Mouse (Mus musculus): ENCODE results near the gene Trp53tg5.

Trp53tg5 gene

DNA sequence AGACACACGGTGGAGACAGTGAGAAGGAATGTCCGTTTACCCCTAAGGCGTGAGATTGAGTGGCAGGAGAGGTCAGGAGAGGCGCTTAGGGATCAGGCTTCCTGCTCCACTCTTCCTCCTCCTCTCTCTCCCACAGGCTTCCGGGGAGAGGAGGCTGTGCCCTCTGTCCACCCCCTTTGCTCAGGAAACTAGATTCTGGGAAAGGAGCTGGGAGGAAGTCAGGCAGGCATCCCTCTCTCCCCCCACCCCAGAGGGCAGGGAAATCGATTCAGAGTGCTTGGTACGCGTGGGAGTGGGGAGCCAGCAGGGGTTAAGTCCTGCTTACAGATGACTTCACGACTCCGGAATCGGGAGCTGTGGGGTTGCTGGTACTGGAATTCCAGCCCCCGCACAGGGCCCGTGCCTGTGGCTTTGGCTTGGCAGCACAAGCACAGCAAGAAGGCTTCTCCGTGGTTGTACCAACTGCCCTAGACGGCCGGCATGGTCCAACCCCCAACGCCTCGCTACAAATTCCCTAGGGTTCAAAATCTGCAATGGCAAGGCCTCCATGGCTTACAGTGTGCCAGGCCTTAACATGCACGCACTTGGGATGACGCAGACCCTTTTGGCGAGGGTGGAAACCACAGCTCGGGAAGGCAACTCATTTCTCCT, 40.9 kb downstream of the Trp53tg5 start:
- DNase-seq (ENCODE audit: low spot score), result no peak

DNA sequence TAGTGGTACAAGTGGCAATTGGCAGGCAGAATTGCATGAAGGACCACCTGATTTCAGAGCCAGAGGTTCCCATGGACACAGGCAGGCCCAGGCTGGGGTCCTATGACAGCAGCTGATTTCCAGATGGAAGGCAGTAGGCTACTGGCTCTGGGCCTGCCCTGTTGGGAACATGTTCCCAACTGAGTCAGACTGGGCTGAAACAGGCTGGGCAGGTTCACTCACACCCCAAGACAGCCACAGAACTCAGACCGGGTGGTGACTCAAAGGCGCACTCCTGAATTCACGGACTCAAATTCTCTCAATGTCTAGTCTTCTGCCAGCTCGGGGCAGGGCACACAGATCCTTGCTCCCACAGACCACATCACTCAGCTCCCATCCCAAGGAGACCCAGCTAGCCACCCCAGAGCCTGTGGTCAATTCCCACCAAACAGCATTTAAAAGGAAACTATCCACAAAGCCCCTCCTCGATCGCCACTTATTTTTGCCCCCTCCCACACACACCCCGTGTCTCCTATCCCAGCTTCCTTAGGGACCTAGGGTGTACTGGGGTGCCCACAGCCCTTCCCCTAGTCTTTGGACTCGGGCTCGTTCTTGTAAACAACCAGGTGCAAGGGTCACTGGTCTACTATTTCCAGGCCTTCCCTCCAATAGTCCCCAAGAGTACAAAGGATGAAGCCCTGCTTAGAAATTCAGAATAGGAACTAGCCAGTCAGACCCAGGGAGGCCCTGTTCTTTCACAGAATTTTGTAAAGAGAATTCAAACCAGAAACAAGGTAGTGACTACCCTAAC, 41.7 kb downstream of the Trp53tg5 start:
- no peak for DNase-seq (ENCODE audit: low spot score)

DNA sequence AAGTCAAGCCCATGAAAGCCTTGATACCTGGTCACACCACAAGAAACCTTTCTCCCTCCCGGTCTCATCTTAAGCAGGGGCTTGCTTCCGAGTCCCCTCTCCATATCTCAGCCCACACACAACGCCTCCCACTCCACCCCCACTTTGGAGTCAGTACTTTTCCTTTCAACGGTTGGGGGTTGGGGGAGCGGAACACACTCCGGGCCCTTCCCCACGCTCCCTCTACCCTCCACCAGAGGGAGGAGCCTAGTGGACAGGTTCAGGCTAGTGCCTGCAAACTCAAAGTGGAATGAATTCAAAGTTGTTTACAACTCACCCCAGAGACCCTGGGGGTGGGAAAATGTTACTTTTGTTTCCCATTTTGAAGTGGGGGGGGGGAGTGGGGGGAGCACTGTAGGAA, 42.8 kb downstream of the Trp53tg5 start:
- DNase-seq (ENCODE audit: low spot score), result no peak

DNA sequence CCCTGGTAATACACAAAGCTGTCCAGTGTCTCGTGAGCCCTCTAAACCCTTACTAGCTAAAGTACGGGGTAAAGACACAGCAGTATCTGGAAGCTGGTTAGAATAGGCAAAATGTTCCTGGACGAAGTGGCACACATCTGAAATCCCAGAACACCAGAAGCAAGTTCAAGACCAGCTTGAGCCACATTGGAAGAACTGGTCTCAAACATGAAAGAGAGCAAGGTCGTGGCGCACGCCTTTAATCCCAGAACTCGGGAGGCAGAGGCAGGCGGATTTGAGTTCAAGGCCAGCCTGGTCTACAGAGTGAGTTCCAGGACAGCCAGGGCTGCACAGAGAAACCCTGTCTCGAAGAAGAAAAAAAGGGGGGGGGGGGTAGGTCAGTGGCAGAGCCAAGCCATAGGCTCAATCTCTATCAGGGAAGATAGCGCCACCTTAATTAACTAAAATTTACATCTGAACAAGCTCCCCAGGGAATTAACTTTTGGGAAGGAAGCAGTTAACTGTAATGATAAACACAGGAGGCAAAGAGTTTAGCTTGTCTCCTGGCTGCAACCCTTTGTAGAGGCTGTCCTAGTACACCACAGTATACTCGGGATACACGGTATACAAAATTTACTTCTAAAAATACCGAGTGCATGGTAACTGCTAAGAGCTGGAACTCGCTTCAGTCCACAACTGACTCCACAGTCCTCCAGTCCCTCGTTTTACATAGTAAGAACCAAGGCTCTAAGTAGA, 43.5 kb downstream of the Trp53tg5 start:
- no peak for DNase-seq (ENCODE audit: low spot score)

DNA sequence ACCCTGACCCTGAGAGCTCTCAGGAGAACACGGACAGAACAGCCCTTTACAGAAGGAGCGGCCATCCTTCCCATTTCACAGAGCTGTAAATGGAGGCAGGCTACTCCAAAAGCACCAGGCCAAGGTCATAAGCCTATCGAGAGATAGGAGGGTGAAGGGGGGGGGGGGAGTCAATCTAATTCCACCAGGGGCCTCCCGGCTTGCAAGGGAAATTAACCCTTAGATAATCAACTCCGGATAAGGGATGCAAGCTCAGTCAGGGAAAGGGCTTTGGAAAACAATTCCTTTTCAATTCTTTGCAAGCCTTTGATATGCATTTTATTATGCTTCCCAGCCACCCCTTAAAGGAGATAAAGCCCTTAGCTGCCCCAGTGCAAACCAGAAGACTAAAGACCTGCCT, 45.1 kb downstream of the Trp53tg5 start:
- no peak for DNase-seq (ENCODE audit: low spot score)

DNA sequence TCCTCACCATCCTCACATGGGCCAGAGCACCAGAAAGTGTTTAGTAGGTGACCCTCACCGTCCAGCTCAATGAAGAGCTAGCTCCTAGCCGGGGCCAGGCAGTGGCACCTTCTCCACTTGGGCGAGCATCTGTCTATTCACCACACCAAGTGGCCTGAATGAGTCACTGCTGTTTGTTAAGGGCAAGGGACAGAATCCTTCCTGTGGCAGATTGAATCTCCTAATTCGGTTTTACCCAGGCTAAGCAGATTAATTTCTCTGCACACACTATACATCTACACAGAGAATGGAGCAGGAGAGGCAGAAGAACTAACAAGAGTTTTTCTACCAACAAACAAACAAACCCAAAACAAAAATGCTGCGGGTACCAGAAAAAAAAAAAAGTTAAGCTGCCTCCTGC, 46.6 kb downstream of the Trp53tg5 start:
- no peak for DNase-seq (ENCODE audit: low spot score)

DNA sequence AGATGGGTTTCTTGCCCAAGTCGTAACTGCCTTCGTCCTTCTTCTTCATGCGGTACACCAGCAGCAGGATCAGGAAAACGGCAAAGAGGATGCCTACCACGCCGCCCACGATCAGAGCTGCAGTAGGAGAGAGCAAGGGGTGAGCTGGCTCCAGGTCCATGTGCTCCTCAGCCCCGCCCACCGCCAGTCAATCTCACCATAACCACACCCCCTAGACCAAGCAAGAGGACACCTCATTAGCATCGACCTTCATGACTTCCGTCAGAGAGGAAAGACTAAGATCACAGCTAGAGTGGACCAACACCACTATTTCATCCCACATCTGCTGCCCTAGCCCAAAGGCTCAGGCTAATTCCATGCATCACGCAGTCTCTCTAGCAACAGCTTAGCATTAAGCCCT, 47.4 kb downstream of the Trp53tg5 start:
- no peak for DNase-seq (ENCODE audit: low spot score)

DNA sequence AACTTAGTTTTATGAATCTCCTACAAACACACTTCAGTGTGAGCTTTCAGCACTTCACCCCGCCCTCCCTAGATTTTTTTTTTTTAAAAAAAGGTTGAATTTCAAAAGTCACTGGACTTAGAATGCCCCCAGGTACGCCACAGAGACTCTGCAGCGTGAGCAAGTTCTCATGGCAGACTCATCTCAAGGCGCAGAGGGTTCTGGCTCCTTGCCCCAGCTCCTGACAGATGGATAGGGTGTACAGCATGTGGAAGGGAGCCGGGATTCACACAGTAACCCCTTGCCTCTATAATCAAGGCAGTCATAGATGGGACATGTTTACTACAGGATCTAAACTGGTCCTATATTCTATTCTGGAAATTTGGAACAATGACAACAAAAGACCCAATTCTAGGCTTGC, 48.1 kb downstream of the Trp53tg5 start:
- DNase-seq (ENCODE audit: low spot score), result no peak

DNA sequence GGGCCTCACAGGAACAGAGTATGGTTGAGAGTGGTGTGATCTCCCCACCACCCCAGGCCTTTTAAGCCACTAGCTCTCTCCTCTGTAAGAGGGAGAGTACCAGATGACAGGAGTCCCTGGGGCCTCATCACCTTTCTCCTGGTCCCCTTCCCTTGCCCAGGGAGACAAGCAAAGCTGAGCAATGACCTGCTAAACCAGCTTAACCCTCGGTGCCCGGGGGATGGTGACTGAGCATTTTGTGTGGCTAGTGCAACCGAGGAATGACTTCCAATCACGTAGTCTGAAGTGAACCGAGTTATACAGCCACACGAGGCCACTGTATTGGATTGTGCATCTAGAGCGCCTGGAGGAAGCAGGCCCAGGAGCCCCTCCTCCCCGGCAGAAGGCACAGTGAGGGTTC, 49.1 kb downstream of the Trp53tg5 start:
- DNase-seq (ENCODE audit: low spot score), result no peak

DNA sequence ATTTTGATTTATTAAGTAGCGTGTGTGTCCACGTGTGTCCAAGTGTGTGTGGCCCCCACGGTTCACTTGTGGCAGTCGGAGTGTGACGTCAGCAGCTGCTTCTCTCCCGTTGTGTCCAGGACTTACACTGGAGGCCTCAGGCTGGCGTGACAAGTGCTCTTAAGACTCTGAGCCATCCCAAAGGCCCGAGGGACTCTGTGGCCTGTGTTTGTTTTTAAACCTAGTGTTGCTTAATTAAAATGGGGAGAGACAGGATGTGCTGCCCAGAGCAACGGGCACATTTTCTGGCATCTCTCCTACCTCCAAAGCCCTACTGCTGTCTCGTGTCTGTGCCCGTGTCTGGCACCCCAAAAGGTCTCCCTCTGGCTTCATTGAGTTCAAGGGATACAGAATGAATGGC, 50.1 kb downstream of the Trp53tg5 start:
- DNase-seq (ENCODE audit: low spot score), result no peak

DNA sequence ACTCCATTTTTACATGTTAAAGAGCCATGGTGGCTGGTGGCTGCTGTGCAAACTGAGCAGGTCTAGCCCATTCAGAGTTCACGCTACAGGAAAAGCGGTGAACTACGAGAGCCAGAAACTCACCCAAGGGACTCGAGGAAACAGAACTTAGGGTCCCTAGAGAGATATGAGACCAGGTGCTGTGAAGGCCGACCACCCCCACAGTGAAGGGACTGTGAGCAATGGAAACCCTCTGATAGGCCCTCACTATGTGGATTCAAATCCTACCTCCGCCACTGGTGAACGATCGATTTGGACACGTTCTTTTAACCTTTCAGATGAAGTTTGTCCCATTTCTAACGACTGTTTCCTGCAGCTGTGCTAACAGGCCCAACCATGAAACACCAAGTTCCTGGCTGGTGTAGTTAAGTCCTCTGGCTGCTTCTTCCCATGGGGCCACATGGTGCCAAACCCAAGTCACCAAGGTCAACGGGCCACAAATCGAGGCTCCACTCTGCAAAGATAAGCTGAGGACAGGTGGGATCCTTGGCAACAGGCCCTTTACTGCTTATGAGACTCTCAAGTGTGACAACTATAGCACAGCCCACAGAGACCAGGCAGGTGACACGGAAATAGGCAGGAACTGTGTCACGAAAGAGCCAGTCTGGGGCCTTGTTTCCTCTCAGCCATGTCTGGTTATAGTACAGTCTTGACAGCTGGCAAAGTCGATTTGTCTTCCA, 50.7 kb downstream of the Trp53tg5 start:
- DNase-seq (ENCODE audit: low spot score), result no peak

DNA sequence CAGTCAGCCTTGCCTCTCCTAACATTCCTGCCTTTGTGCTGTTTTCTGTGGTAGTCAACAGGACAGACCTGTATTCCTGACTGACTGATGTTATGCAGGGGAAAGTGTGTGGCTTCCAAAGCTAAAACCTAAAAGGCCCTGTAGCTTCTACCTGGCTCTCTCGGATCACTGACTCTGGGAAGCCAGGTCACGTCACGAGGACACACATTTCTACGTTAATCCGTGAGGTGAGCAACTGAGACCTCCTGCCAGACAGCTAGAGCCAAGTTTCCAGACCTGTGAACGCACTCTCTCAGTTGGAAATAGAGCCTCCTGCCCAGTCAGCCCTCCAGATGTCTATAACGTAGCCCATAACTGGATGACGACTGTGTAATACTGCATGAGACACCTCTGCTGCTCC, 51.5 kb downstream of the Trp53tg5 start:
- DNase-seq (ENCODE audit: low spot score), result no peak

DNA sequence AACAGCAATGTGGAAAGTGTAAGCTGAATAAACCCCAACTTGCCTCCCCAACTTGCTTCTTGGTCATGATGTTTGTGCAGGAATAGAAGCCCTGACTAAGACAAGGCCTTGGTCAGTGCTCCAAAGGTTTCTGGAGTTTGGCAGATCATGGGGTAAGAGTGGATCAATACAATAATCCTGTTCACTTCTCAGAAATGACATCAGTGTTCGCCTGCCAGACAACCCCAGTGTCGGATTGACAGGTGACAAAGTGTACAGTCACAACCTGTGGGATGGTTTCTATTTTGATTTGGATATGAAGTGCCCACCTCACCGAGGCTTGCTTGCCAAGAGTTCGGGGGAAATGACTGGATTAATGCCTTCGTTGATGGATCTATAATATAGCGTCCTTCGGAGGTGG, 52.2 kb downstream of the Trp53tg5 start:
- DNase-seq (ENCODE audit: low spot score), result no peak

All from left cerebral cortex, adult 11 months (tissue).